Mouse (Mus musculus): ENCODE measurements around the gene Lima1. TPM values are rescaled to one million over a fixed set of nuclear protein-coding genes. Genes with fewer than 3 reads are reported as not detected.

Lima1 gene
- 21.1 and 22.2 TPM in 2 replicates for polyA plus RNA-seq (2012; rRNA removed)

- TF ChIP-seq CTCF (IDR thresholded peaks at IDR 0.05; ENCODE audit: borderline replicate concordance, extremely low read depth, insufficient read depth, insufficient read length) (no peak), POLR2A (IDR thresholded peaks at IDR 0.05; ENCODE audit: borderline replicate concordance, extremely low read depth, insufficient read depth, insufficient read length, poor library complexity, severe bottlenecking) (0 out of 2 replicates have a peak, but pooled peaks have one; percentile 33)
- peak; percentile 94 for DNase-seq (ENCODE audit: low read depth)
Measured at GRCm38 (mm10) chr15:99875334-99875869, at the start of gene Lima1. Gene Lima1 (minus strand): TSS chr15:99875456.

GRCm38 (mm10) chr15:99919601-99920158 lies 44.4 kb upstream of the Lima1 start:
- no peak for TF ChIP-seq CTCF (IDR thresholded peaks at IDR 0.05; ENCODE audit: borderline replicate concordance, extremely low read depth, insufficient read depth, insufficient read length)
- no peak for TF ChIP-seq POLR2A (IDR thresholded peaks at IDR 0.05; ENCODE audit: borderline replicate concordance, extremely low read depth, insufficient read depth, insufficient read length, poor library complexity, severe bottlenecking)
- no peak for DNase-seq (ENCODE audit: low read depth)

GRCm38 (mm10) chr15:99917264-99917663 lies 42.0 kb upstream of the Lima1 start:
- TF ChIP-seq POLR2A (IDR thresholded peaks at IDR 0.05; ENCODE audit: borderline replicate concordance, extremely low read depth, insufficient read depth, insufficient read length, poor library complexity, severe bottlenecking) (no peak), CTCF (IDR thresholded peaks at IDR 0.05; ENCODE audit: borderline replicate concordance, extremely low read depth, insufficient read depth, insufficient read length) (no peak)
- DNase-seq (ENCODE audit: low read depth): no peak

DNA sequence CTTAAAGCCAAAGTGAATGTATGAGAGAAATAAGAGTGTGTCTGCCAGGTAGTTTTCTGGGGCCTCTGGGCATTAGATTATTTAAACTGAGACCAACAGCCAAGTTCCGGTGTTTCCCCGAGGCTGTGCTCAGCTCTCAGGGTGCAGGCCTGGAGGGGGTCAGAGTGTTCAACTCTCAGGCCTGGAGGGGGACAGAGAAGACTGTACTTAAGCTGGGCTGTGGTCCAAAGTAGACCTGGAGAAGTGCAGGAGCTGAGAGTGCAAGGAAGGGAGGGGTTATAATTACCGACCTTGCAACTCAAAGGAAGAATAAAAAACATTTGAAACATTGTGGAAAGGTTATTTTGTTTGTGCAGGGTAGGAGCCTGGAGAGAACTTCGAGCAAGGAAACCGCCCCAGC lies 39.4 kb upstream of the Lima1 start:
- DNase-seq (ENCODE audit: low read depth): no peak
- TF ChIP-seq POLR2A (IDR thresholded peaks at IDR 0.05; ENCODE audit: borderline replicate concordance, extremely low read depth, insufficient read depth, insufficient read length, poor library complexity, severe bottlenecking): no peak
- TF ChIP-seq CTCF (IDR thresholded peaks at IDR 0.05; ENCODE audit: borderline replicate concordance, extremely low read depth, insufficient read depth, insufficient read length): no peak

DNA sequence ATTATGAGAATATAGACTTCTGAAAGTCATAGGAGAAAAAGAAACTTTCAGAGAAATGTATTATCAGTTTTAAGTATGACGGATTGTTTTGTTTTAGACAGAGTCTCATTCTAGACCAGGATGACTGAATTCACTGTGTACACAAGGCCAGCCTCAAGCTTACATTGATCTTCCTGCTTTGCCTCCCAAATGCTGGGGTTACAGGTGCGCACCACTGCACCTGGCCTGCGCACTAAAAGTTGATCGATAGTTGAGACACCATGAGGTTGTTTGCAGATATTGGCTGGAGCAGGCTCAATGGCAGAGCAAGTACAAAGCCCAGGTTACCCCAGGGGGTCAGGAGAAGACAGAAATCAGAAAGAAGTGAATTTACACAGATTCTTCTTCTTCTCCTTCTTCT lies 36.5 kb upstream of the Lima1 start:
- DNase-seq (ENCODE audit: low read depth): no peak
- TF ChIP-seq CTCF (IDR thresholded peaks at IDR 0.05; ENCODE audit: borderline replicate concordance, extremely low read depth, insufficient read depth, insufficient read length): no peak

DNA sequence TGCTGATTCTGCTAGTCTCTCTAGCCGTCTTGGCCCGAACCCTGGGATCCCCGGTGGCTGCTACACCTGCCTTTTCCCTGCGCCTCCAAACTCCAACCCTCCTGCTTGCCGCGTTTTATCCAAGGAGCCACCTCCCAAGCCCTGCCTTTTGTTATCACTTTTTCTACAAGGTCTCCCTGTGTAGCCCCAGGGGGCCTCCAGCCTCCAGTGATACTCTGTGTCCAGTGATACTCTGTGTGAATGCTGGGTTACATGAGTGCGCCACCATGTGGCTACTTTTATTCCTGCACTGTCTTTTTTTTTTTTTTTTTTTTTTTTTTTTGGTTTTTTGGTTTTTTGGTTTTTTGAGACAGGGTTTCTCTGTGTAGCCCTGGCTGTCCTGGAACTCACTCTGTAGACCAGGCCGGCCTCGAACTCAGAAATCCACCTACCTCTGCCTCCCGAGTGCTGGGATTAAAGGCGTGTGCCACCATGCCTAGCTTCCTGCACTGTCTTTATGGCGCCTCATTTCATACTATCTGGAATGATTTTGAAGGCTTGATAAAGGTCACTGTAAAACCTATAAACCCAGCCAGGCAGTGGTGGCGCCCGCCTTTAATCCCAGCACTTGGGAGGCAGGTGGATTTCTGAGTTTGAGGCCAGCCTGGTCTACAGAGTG lies 34.2 kb upstream of the Lima1 start:
- DNase-seq (ENCODE audit: low read depth): peak; percentile 30
- TF ChIP-seq CTCF (IDR thresholded peaks at IDR 0.05; ENCODE audit: borderline replicate concordance, extremely low read depth, insufficient read depth, insufficient read length): peak; percentile 45; the same call in 1 of the 2 replicates

GRCm38 (mm10) chr15:99907514-99907913 lies 32.3 kb upstream of the Lima1 start:
- DNase-seq (ENCODE audit: low read depth): no peak
- no peak for TF ChIP-seq CTCF (IDR thresholded peaks at IDR 0.05; ENCODE audit: borderline replicate concordance, extremely low read depth, insufficient read depth, insufficient read length)
- no peak for TF ChIP-seq POLR2A (IDR thresholded peaks at IDR 0.05; ENCODE audit: borderline replicate concordance, extremely low read depth, insufficient read depth, insufficient read length, poor library complexity, severe bottlenecking)

GRCm38 (mm10) chr15:99907041-99907440 lies 31.8 kb upstream of the Lima1 start:
- no peak for DNase-seq (ENCODE audit: low read depth)

DNA sequence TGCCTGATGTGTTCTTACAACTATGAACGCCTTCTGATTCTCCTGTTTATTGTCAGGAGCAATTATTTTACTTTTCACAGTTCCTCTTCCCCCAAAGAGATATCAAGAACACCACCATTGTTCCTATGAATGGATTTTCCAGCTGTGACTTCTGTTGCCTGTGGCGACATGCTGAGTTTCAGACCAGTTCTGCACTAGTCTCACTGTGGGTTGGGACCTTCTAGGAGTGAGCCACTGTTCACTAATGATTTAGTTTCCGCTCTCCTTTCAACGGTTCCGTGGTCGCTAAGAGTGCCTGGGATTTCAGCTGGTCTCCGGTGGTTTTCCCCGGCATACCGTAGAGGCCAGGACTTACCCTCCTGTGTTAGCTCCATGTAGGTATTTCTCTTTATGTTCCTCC lies 29.6 kb upstream of the Lima1 start:
- no peak for TF ChIP-seq CTCF (IDR thresholded peaks at IDR 0.05; ENCODE audit: borderline replicate concordance, extremely low read depth, insufficient read depth, insufficient read length)
- no peak for TF ChIP-seq POLR2A (IDR thresholded peaks at IDR 0.05; ENCODE audit: borderline replicate concordance, extremely low read depth, insufficient read depth, insufficient read length, poor library complexity, severe bottlenecking)
- no peak for DNase-seq (ENCODE audit: low read depth)

More at GRCm38 (mm10) chr15:99907041-99907440, 31.8 kb upstream of the Lima1 start:
- TF ChIP-seq CTCF (IDR thresholded peaks at IDR 0.05; ENCODE audit: borderline replicate concordance, extremely low read depth, insufficient read depth, insufficient read length) (no peak), POLR2A (IDR thresholded peaks at IDR 0.05; ENCODE audit: borderline replicate concordance, extremely low read depth, insufficient read depth, insufficient read length, poor library complexity, severe bottlenecking) (no peak)

GRCm38 (mm10) chr15:99904333-99904732 lies 29.1 kb upstream of the Lima1 start:
- TF ChIP-seq POLR2A (IDR thresholded peaks at IDR 0.05; ENCODE audit: borderline replicate concordance, extremely low read depth, insufficient read depth, insufficient read length, poor library complexity, severe bottlenecking): no peak
- TF ChIP-seq CTCF (IDR thresholded peaks at IDR 0.05; ENCODE audit: borderline replicate concordance, extremely low read depth, insufficient read depth, insufficient read length): peak; percentile 79
- DNase-seq (ENCODE audit: low read depth): peak; percentile 94

GRCm38 (mm10) chr15:99903227-99903626 lies 28.0 kb upstream of the Lima1 start:
- TF ChIP-seq CTCF (IDR thresholded peaks at IDR 0.05; ENCODE audit: borderline replicate concordance, extremely low read depth, insufficient read depth, insufficient read length): no peak
- TF ChIP-seq POLR2A (IDR thresholded peaks at IDR 0.05; ENCODE audit: borderline replicate concordance, extremely low read depth, insufficient read depth, insufficient read length, poor library complexity, severe bottlenecking): no peak
- DNase-seq (ENCODE audit: low read depth): no peak

DNA sequence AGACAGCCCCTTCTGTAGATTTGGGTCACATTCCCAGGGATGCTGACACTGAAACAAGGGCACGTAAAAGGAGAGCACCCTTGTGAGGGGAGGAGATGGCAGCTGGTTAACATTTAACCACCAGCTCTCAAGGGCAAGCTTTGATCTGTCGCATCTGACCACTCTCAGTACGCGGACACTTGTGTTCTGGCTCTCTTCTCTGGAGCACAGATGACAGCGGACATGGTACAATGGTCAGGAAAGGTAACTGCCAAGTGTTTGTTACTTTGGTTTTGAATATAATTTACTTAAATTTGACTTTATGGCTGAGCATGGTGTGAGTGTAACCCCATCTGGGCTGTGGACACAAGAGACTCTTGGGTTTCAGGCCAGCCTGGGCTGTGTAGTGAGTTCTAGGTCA lies 27.5 kb upstream of the Lima1 start:
- TF ChIP-seq CTCF (IDR thresholded peaks at IDR 0.05; ENCODE audit: borderline replicate concordance, extremely low read depth, insufficient read depth, insufficient read length) (no peak), POLR2A (IDR thresholded peaks at IDR 0.05; ENCODE audit: borderline replicate concordance, extremely low read depth, insufficient read depth, insufficient read length, poor library complexity, severe bottlenecking) (no peak)
- DNase-seq (ENCODE audit: low read depth): no peak

Data from brain, embryonic 14.5 days (tissue).